Mouse (Mus musculus) embryo, embryonic 10.5 days (tissue): ENCODE measurements around the gene Best1.
A peak's percentile ranks its signal among the peaks of the same experiment; 100 is the strongest.
"Not testable (repeated sequence)": the region's sequence is repeated elsewhere in the genome, so short reads cannot be mapped to it uniquely, and the experiment has no call there.

Source experiments
- DNase-seq: peaks from one replicate; pipeline ENCODE4 v3.0.0-alpha.2; 2015; ENCODE audit warnings: low spot score

Best1 gene

GRCm38 (mm10) chr19:9989884-9990256 is 11.6 kb downstream of the Best1 start:
- no peak for DNase-seq

GRCm38 (mm10) chr19:9989171-9989883 is 12.1 kb downstream of the Best1 start:
- DNase-seq, result peak; percentile 54

- DNase-seq, result no peak
Observed at GRCm38 (mm10) chr19:9987593-9987992, 13.8 kb downstream of the Best1 start.

GRCm38 (mm10) chr19:9987192-9987591 is 14.2 kb downstream of the Best1 start:
- peak; percentile 54 for DNase-seq

- no peak for DNase-seq
Observed at GRCm38 (mm10) chr19:9985900-9986421, 15.5 kb downstream of the Best1 start.

- DNase-seq, result no peak
Observed at GRCm38 (mm10) chr19:9985190-9985899, 16.1 kb downstream of the Best1 start.

GRCm38 (mm10) chr19:9984111-9985055 is 17.1 kb downstream of the Best1 start:
- no peak for DNase-seq

- DNase-seq, result peak; percentile 66
Observed at GRCm38 (mm10) chr19:9982852-9983542, 18.4 kb downstream of the Best1 start.

- DNase-seq, result peak; percentile 99
Observed at GRCm38 (mm10) chr19:9982151-9982851, 19.1 kb downstream of the Best1 start.

GRCm38 (mm10) chr19:9981621-9982020 is 19.8 kb downstream of the Best1 start:
- DNase-seq, result no peak

- DNase-seq, result no peak
Observed at GRCm38 (mm10) chr19:9980258-9980657, 21.2 kb downstream of the Best1 start, which contains the start of gene Fth1. TSS of gene Fth1 (plus strand) at chr19:9980598.

GRCm38 (mm10) chr19:9979156-9979555 is 22.3 kb downstream of the Best1 start:
- DNase-seq, result no peak

GRCm38 (mm10) chr19:9978431-9978951 is 22.9 kb downstream of the Best1 start:
- peak; percentile 25 for DNase-seq

GRCm38 (mm10) chr19:9977085-9977484 is 24.3 kb downstream of the Best1 start:
- DNase-seq, result no peak

GRCm38 (mm10) chr19:9974853-9975252 is 26.6 kb downstream of the Best1 start:
- not testable (repeated sequence) for DNase-seq

- DNase-seq, result no peak
Observed at GRCm38 (mm10) chr19:9968081-9968787, 33.2 kb downstream of the Best1 start.

- DNase-seq, result no peak
Observed at GRCm38 (mm10) chr19:9966096-9966867, 35.2 kb downstream of the Best1 start.

GRCm38 (mm10) chr19:9964205-9964916 is 37.1 kb downstream of the Best1 start:
- DNase-seq, result no peak
